8 mouse cellular contexts compared by ENCODE assay signal in genomic region chr13:55513111-55513748, GRCm38 (mm10). TPM values are rescaled to one million over a fixed set of nuclear protein-coding genes. Genes with fewer than 3 reads are reported as not detected.
DNase-seq lines count a peak whose midpoint lies in the region; ATAC-seq and TF ChIP-seq lines count a peak whose summit lies in the region.

Gene Pdlim7, minus strand, starts transcription at chr13:55513676.

- WGBS in heart, embryonic 11.5 days (ENCODE audit: insufficient replicate concordance) = under 1% methylated on average over 54 of the region's 55 CpGs
- 1% methylated on average over 55 of the region's 55 CpGs for WGBS in kidney, embryonic 16.5 days
- WGBS in liver, embryonic 11.5 days = under 1% methylated on average over 55 of the region's 55 CpGs

- H3K9me3 ChIP-seq in erythroblast, embryonic 14.5 days (ENCODE audit: control insufficient read depth, low read length) = no peaks in the 10 kb centered on the region
- no peaks in the 10 kb centered on the region for H3K9me3 ChIP-seq in heart, embryonic 11.5 days (replicated peaks; ENCODE audit: control insufficient read depth, low read length)
- H3K9me3 ChIP-seq in kidney, embryonic 16.5 days (ENCODE audit: low read length) = no peaks in the 10 kb centered on the region
- no peaks in the 10 kb centered on the region for H3K9me3 ChIP-seq in liver, embryonic 11.5 days (ENCODE audit: control insufficient read depth, low read length)

- H3K4me1 ChIP-seq in erythroblast, embryonic 14.5 days (ENCODE audit: control insufficient read depth) = peaks cover 39% of the 10 kb centered on the region
- peaks cover 30% of the 10 kb centered on the region for H3K4me1 ChIP-seq in heart, embryonic 11.5 days (ENCODE audit: control insufficient read depth, insufficient read depth, low read length)
- peaks cover 25% of the 10 kb centered on the region for H3K4me1 ChIP-seq in kidney, embryonic 16.5 days (ENCODE audit: insufficient read depth, low read length)
- H3K4me1 ChIP-seq in liver, embryonic 11.5 days (replicated peaks; ENCODE audit: control insufficient read depth, insufficient read depth, low read length) = peaks cover 29% of the 10 kb centered on the region

- peak; percentile 43 for ATAC-seq in heart, embryonic 11.5 days (replicated peaks; ENCODE audit: insufficient number of reproducible peaks, low FRiP score, low TSS enrichment)
- peak; percentile 69 for ATAC-seq in kidney, embryonic 16.5 days (ENCODE audit: low FRiP score, low TSS enrichment)
- peak; percentile 71 for ATAC-seq in liver, embryonic 11.5 days (replicated peaks; ENCODE audit: low FRiP score)

- peak within 1 kb of the TSS; percentile 69 for H3K4me2 ChIP-seq in heart, embryonic 11.5 days
- H3K4me2 ChIP-seq in kidney, embryonic 16.5 days (replicated peaks; ENCODE audit: low read depth, low read length) = peak within 1 kb of the TSS; percentile 84
- peak within 1 kb of the TSS; percentile 97 for H3K4me2 ChIP-seq in liver, embryonic 11.5 days
- H3K4me2 ChIP-seq in myocyte (ENCODE audit: low read depth) = peak within 1 kb of the TSS; percentile 99

- H3K79me2 ChIP-seq in myocyte (ENCODE audit: control insufficient read depth, insufficient read depth) = peaks cover 37% of the 10 kb centered on the region

- peak; percentile 91 for DNase-seq in CD4-positive, CD25-positive, alpha-beta regulatory T cell, adult 2 months (ENCODE audit: low read depth, low spot score)
- peak; percentile 54 for DNase-seq in brain, embryonic 18.5 days (ENCODE audit: low read depth, low spot score)
- DNase-seq in liver, embryonic 11.5 days (ENCODE audit: low spot score) = peak; percentile 89
- DNase-seq in spleen, postnatal 4 days (ENCODE audit: low spot score in 2 of 2) = peak; percentile 88 to 94

- peak within 1 kb of the TSS; percentile 77 for H3ac ChIP-seq in myocyte (ENCODE audit: control insufficient read depth, insufficient read length)

- H3K27me3 ChIP-seq in erythroblast, embryonic 14.5 days (ENCODE audit: control insufficient read depth) = peaks cover 19% of the 10 kb centered on the region
- peaks cover 9% of the 10 kb centered on the region for H3K27me3 ChIP-seq in heart, embryonic 11.5 days (ENCODE audit: control insufficient read depth, insufficient read depth, low read length)
- no peaks in the 10 kb centered on the region for H3K27me3 ChIP-seq in kidney, embryonic 16.5 days (ENCODE audit: insufficient read depth, low read length)
- peaks cover 4% of the 10 kb centered on the region; the same call in 1 of the 2 replicates for H3K27me3 ChIP-seq in liver, embryonic 11.5 days (replicated peaks; ENCODE audit: control insufficient read depth, insufficient read depth, low read length)
- H3K27me3 ChIP-seq in myocyte (ENCODE audit: control insufficient read depth, insufficient read depth, insufficient read length) = no peaks in the 10 kb centered on the region

- TF ChIP-seq POLR2A in myocyte (IDR thresholded peaks at IDR 0.05; ENCODE audit: insufficient read length, low read depth) = peak; percentile 98

- H3K9ac ChIP-seq in heart, embryonic 11.5 days (ENCODE audit: low read depth, low read length) = peak within 1 kb of the TSS; percentile 99
- H3K9ac ChIP-seq in kidney, embryonic 16.5 days (replicated peaks; ENCODE audit: low read length) = peak within 1 kb of the TSS; percentile 94
- H3K9ac ChIP-seq in liver, embryonic 11.5 days (ENCODE audit: low read depth, low read length) = peak within 1 kb of the TSS; percentile 71

- H3K4me3 ChIP-seq in erythroblast, embryonic 14.5 days (replicated peaks) = peak within 1 kb of the TSS; percentile 81
- H3K4me3 ChIP-seq in heart, embryonic 11.5 days (ENCODE audit: low read depth, low read length) = peak within 1 kb of the TSS; percentile 98
- peak within 1 kb of the TSS; percentile 87 for H3K4me3 ChIP-seq in kidney, embryonic 16.5 days (ENCODE audit: low read length)
- H3K4me3 ChIP-seq in liver, embryonic 11.5 days (ENCODE audit: low read depth, low read length) = peak within 1 kb of the TSS; percentile 72
- H3K4me3 ChIP-seq in myocyte = peak within 1 kb of the TSS; percentile 82

- peak within 1 kb of the TSS; percentile 91 for H3K27ac ChIP-seq in heart, embryonic 11.5 days (ENCODE audit: low read depth, low read length)
- H3K27ac ChIP-seq in kidney, embryonic 16.5 days (ENCODE audit: low read length) = peak within 1 kb of the TSS; percentile 96
- H3K27ac ChIP-seq in liver, embryonic 11.5 days (ENCODE audit: low read depth, low read length) = peak within 1 kb of the TSS; percentile 44

- peaks cover 7% of the 10 kb centered on the region; the same call in 1 of the 2 replicates for H3K36me3 ChIP-seq in erythroblast, embryonic 14.5 days (ENCODE audit: control insufficient read depth)
- H3K36me3 ChIP-seq in heart, embryonic 11.5 days (ENCODE audit: control insufficient read depth, insufficient read depth, low read length) = peaks cover 15% of the 10 kb centered on the region
- H3K36me3 ChIP-seq in kidney, embryonic 16.5 days (ENCODE audit: insufficient read depth, low read length) = peaks cover 10% of the 10 kb centered on the region
- H3K36me3 ChIP-seq in liver, embryonic 11.5 days (ENCODE audit: control insufficient read depth, insufficient read depth, low read length) = peaks cover 2% of the 10 kb centered on the region; the same call in 1 of the 2 replicates
- peaks cover 13% of the 10 kb centered on the region for H3K36me3 ChIP-seq in myocyte (ENCODE audit: control insufficient read depth, insufficient read depth)

TF ChIP-seq in myocyte, 11 proteins besides CTCF, POLR2A, EP300 and RAD21:
- no peak for TF ChIP-seq E2F4 (IDR thresholded peaks at IDR 0.05; ENCODE audit: insufficient read depth)
- peak; percentile 21 for TF ChIP-seq REST (IDR thresholded peaks at IDR 0.05; ENCODE audit: insufficient read depth, insufficient read length)
- TF ChIP-seq SRF (IDR thresholded peaks at IDR 0.05; ENCODE audit: control insufficient read depth, insufficient read length, low read depth) = no peak
- TF ChIP-seq TCF12 (IDR thresholded peaks at IDR 0.05; ENCODE audit: insufficient read depth, poor library complexity, severe bottlenecking) = no peak
- no peak for TF ChIP-seq CEBPB (IDR thresholded peaks at IDR 0.05; ENCODE audit: insufficient read depth, poor library complexity, severe bottlenecking)
- peak in 1 of 3 experiments; percentile 11 for TF ChIP-seq MYOD1 (IDR thresholded peaks at IDR 0.05; ENCODE audit: control insufficient read depth in 1 of 3, insufficient read length in 2 of 3, low read depth in 2 of 3)
- peak; percentile 98 for TF ChIP-seq POLR2AphosphoS2 (IDR thresholded peaks at IDR 0.05; ENCODE audit: insufficient read length, low read depth)
- TF ChIP-seq USF1 (IDR thresholded peaks at IDR 0.05; ENCODE audit: low read depth) = no peak
- TF ChIP-seq MYOG (IDR thresholded peaks at IDR 0.05; ENCODE audit: control insufficient read depth in 1 of 3, insufficient read depth in 1 of 3, insufficient read length in 2 of 3, low read depth in 2 of 3) = peak in 1 of 3 experiments; percentile 10
- TF ChIP-seq TCF3 (IDR thresholded peaks at IDR 0.05; ENCODE audit: insufficient read length, low read depth) = peak; percentile 33
- no peak for TF ChIP-seq MAX (IDR thresholded peaks at IDR 0.05; ENCODE audit: low read depth)

RNA-seq across cellular contexts. Expression of gene Pdlim7, which starts in this region (rescaled TPM):
- 1.9 and 3.0 TPM in 2 replicates for polyA plus RNA-seq in erythroblast, embryonic 14.5 days (2012)
- 439 and 451 TPM in 2 replicates for polyA plus RNA-seq in heart, embryonic 11.5 days (2014; fragmentation: Nextera tagmentation; extraction: Ambion mirVana)
- polyA plus RNA-seq in kidney, embryonic 16.5 days (2015; fragmentation: Nextera tagmentation; extraction: Ambion mirVana) = 162 and 169 TPM in 2 replicates
- 86.4 and 94.6 TPM in 2 replicates for polyA plus RNA-seq in liver, embryonic 11.5 days (2014; fragmentation: Nextera tagmentation; extraction: Ambion mirVana)
- 553 TPM for polyA plus RNA-seq in myocyte (2012; fragmentation: generic; extraction: Trizol)

Comparison
In these comparisons a context has a peak if more than half of its experiments do, and no peak if none do; other contexts are left out.
1. Peak in every context shown above with its lines: DNase-seq, ATAC-seq, H3K4me3 ChIP-seq and H3K27ac ChIP-seq.
2. RNA of gene Pdlim7 (polyA plus RNA-seq): 553 TPM in myocyte (single experiment), 439 to 451 TPM in heart, embryonic 11.5 days, 162 to 169 TPM in kidney, embryonic 16.5 days and 86.4 to 94.6 TPM in liver, embryonic 11.5 days; 1.9 to 3.0 TPM in erythroblast, embryonic 14.5 days; every median in the first group is over 10 times any median in the second.
3. H3K27ac ChIP-seq: peak in every context shown above with its lines; median percentile 96 in kidney, embryonic 16.5 days; 91 in heart, embryonic 11.5 days; 44 in liver, embryonic 11.5 days.